Mouse (Mus musculus): Measurements from ENCODE around the gene Ccdc120. TPM values are rescaled to one million over a fixed set of nuclear protein-coding genes. Genes with fewer than 3 reads are reported as not detected.

Ccdc120 gene
- 72.2 and 73.0 TPM in 2 replicates for polyA plus RNA-seq (2014; fragmentation: Nextera tagmentation; extraction: Ambion mirVana)

DNA sequence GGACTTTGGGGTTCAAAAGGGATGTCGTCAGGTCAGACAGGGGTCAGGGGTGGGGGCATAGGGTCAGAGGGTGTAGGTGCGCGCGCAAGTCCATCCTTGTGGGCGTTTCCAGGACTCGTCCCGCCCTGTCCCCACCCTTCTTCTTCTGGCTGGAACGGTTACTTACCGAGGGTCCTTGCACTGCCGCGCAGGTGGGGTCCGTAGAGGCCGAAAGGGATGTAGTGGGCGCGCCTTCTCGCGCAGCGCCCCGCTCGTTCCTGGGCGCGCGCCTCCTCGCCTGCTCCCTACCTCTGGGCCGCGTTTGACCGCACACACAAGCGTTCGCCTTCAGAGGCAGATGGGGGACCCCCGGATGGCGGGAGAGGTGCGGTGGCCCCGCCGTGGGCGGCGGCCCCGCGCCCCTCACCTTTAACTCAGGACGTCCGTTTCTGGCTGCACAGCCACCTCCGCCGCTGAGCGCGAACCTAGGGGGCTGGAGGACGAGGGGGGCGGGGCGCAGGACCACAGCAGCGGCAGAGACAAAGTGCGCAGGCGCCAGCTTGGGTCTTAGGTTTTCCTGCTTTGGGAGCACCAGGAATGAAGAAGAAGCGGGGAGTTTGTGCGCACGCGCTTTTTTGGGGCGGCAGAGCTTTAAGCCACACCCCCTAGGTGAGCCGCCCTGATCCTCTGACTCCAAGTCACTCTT, at the start of gene Ccdc120:
Gene Ccdc120, minus strand, starts transcription at position 474 of the 685 bp plus-strand sequence.
- H3K4me2 ChIP-seq (ENCODE audit: low read length) = peak within 1 kb of the TSS; percentile 55
- no peaks in the 10 kb centered on the region for H3K9me3 ChIP-seq (ENCODE audit: control insufficient read depth, low read length)
- 0 out of 2 replicates have a peak, but pooled peaks cover 2% of the 10 kb centered on the region for H3K4me1 ChIP-seq (ENCODE audit: control insufficient read depth, insufficient read depth, low read length)
- ATAC-seq (ENCODE audit: low FRiP score, low TSS enrichment) (peak; percentile 83), DNase-seq (peak; percentile 94)
- peak within 1 kb of the TSS; percentile 60 for H3K9ac ChIP-seq (replicated peaks; ENCODE audit: low read length)
- 16% methylated on average over 54 of the region's 56 CpGs for WGBS
- no peaks in the 10 kb centered on the region for H3K36me3 ChIP-seq (ENCODE audit: control insufficient read depth, insufficient read depth, low read length)
- H3K4me3 ChIP-seq (replicated peaks; ENCODE audit: low read depth, low read length) = peak within 1 kb of the TSS; percentile 57
- H3K27me3 ChIP-seq (ENCODE audit: control insufficient read depth, insufficient read depth, low read length) = no peaks in the 10 kb centered on the region
- H3K27ac ChIP-seq (replicated peaks; ENCODE audit: low read depth, low read length) = peak within 1 kb of the TSS; percentile 55; the same call in 1 of the 2 replicates

DNA sequence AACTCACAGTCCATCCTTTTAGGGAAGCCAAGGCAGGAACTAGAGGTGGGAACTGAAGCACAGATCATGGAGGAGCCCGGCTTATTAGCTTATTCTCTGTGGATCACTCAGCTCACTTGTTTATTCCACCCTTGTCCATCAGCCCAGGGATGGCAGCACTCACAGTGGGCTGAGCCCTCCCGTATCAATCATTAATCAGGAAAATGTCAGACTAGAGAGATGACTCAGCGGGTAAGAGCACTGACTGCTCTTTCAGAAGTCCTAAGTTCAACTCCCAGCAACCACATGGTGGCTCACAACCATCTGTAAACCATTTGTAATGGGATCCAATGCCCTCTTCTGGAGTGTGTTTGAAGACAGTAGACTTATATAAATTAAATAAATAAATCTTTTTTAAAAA, 46.6 kb upstream of the Ccdc120 start:
- Histone ChIP-seq H3K9ac (replicated peaks; ENCODE audit: low read length) (no peak overlapping the region), H3K4me3 (replicated peaks; ENCODE audit: low read depth, low read length) (no peak overlapping the region), H3K4me2 (ENCODE audit: low read length) (no peak overlapping the region), H3K4me1 (ENCODE audit: control insufficient read depth, insufficient read depth, low read length) (no peaks in the 10 kb centered on the region), H3K9me3 (ENCODE audit: control insufficient read depth, low read length) (no peaks in the 10 kb centered on the region), H3K27ac (replicated peaks; ENCODE audit: low read depth, low read length) (no peak overlapping the region), H3K36me3 (ENCODE audit: control insufficient read depth, insufficient read depth, low read length) (peaks cover 36% of the 10 kb centered on the region), H3K27me3 (ENCODE audit: control insufficient read depth, insufficient read depth, low read length) (no peaks in the 10 kb centered on the region)
- ATAC-seq (ENCODE audit: low FRiP score, low TSS enrichment) (no peak), DNase-seq (no peak)
- WGBS = 83% methylated on average over 3 of the region's 3 CpGs

DNA sequence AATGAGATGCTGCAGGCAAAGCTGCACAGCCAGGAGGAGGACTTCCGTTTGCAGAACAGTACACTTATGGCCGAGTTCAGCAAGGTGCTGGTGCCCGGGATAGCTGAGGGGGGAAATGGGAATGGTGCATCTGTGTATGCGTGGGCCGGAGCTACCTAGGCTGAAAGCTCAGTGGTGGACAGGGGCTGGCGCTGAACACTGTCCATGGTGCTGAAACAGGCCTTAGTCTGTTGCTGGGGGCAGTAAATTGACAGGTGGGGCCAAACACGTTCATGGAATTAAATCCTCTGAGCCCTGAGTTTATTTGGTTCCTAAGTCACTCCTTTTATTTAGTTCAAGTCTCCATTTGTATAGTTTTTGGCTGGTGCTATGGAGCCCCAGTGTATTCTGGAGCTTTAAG, 44.3 kb upstream of the Ccdc120 start:
- H3K36me3 ChIP-seq (ENCODE audit: control insufficient read depth, insufficient read depth, low read length) = peaks cover 16% of the 10 kb centered on the region; the same call in 1 of the 2 replicates
- H3K9me3 ChIP-seq (ENCODE audit: control insufficient read depth, low read length) = no peaks in the 10 kb centered on the region
- DNase-seq (no peak), ATAC-seq (ENCODE audit: low FRiP score, low TSS enrichment) (no peak)
- no peak overlapping the region for H3K4me2 ChIP-seq (ENCODE audit: low read length)
- H3K4me1 ChIP-seq (ENCODE audit: control insufficient read depth, insufficient read depth, low read length) = peaks cover 7% of the 10 kb centered on the region; the same call in 1 of the 2 replicates
- no peak overlapping the region for H3K9ac ChIP-seq (replicated peaks; ENCODE audit: low read length)
- no peaks in the 10 kb centered on the region for H3K27me3 ChIP-seq (ENCODE audit: control insufficient read depth, insufficient read depth, low read length)
- no peak overlapping the region for H3K27ac ChIP-seq (replicated peaks; ENCODE audit: low read depth, low read length)
- 40% methylated on average over 7 of the region's 7 CpGs for WGBS
- H3K4me3 ChIP-seq (replicated peaks; ENCODE audit: low read depth, low read length) = no peak overlapping the region

DNA sequence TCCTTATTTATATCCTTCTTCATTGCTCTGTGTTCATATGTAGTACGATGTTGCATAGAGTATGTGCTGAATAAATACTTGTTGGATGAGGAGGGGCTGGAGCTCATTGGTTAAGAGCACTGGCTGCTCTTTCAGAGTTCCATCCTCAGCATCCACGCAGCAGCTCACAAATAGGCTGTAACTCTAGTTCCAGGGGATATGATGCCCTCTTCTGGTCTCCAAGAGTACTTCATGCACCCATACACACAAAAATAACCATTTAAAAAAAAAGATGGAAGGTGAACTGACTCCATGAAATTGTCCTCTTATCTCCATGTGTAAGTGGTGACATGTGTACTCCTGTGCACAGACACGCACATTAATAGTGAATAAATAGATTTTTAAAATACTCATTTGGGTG, 42.7 kb upstream of the Ccdc120 start:
- WGBS = 45% methylated on average over 3 of the region's 3 CpGs
- 0 out of 2 replicates have a peak, but pooled peaks cover 8% of the 10 kb centered on the region for H3K36me3 ChIP-seq (ENCODE audit: control insufficient read depth, insufficient read depth, low read length)
- H3K27ac ChIP-seq (replicated peaks; ENCODE audit: low read depth, low read length) = no peak overlapping the region
- H3K9ac ChIP-seq (replicated peaks; ENCODE audit: low read length) = no peak overlapping the region
- no peak overlapping the region for H3K4me3 ChIP-seq (replicated peaks; ENCODE audit: low read depth, low read length)
- H3K4me1 ChIP-seq (ENCODE audit: control insufficient read depth, insufficient read depth, low read length) = peaks cover 7% of the 10 kb centered on the region; the same call in 1 of the 2 replicates
- H3K9me3 ChIP-seq (ENCODE audit: control insufficient read depth, low read length) = no peaks in the 10 kb centered on the region
- H3K4me2 ChIP-seq (ENCODE audit: low read length) = no peak overlapping the region
- DNase-seq = peak; percentile 62
- ATAC-seq (ENCODE audit: low FRiP score, low TSS enrichment) = no peak
- no peaks in the 10 kb centered on the region for H3K27me3 ChIP-seq (ENCODE audit: control insufficient read depth, insufficient read depth, low read length)

DNA sequence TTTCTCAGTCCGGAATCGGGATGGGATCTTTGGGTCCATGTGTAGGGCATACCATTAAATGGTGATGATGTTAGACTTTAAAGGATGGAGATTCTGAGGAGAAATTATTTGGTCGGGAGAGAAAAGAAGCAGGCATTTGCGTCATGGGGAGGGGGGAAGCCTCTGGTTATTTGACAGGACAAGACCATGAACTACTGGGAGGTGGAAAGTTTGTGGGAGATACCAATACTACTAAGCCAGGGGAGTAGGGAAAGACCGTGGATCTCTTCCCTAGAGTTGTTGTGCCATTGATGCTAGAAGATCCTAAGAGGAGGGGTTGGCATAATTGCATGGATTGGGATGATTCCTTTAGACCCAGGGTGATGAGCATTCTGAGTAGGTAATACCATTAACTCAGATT, 39.6 kb upstream of the Ccdc120 start:
- DNase-seq (peak; percentile 20), ATAC-seq (ENCODE audit: low FRiP score, low TSS enrichment) (0 out of 2 replicates have a peak, but pooled peaks have one; percentile 29)
- WGBS = 29% methylated on average over 5 of the region's 5 CpGs
- H3K9me3 ChIP-seq (ENCODE audit: control insufficient read depth, low read length) = no peaks in the 10 kb centered on the region
- peak overlapping the region; percentile 56 for H3K9ac ChIP-seq (replicated peaks; ENCODE audit: low read length)
- H3K4me3 ChIP-seq (replicated peaks; ENCODE audit: low read depth, low read length) = peak overlapping the region; percentile 48
- H3K4me2 ChIP-seq (ENCODE audit: low read length) = peak overlapping the region; percentile 60
- H3K27me3 ChIP-seq (ENCODE audit: control insufficient read depth, insufficient read depth, low read length) = no peaks in the 10 kb centered on the region
- H3K4me1 ChIP-seq (ENCODE audit: control insufficient read depth, insufficient read depth, low read length) = peaks cover 7% of the 10 kb centered on the region; the same call in 1 of the 2 replicates
- H3K36me3 ChIP-seq (ENCODE audit: control insufficient read depth, insufficient read depth, low read length) = 0 out of 2 replicates have a peak, but pooled peaks cover 8% of the 10 kb centered on the region
- H3K27ac ChIP-seq (replicated peaks; ENCODE audit: low read depth, low read length) = no peak overlapping the region

DNA sequence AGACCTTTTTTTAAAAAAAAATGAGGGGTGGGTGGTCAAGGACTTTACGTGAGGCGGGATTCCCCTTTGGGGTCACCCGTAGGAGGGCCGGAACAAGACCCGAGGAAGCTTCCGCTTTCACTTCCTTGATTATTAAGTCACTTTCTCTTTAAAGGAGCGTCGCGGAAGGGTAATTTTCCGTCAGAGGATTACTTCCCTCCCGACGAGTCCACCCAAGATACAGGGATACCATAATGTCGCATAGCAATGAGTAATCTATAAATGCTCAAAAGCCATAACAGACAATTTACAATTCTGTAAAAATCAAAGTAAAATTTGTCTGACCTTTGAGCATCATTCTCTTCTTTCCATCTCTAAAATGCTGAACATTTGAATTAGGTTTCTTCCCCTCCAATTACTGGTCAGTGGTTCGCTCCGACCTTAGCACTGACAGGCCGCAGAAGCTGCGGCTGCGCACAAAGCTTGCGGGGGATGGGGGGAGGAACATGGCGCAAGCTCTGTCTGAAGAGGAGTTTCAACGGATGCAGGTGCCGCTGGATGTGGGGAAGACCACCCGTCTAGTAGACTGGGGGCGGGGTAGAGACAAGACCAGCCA, 38.9 kb upstream of the Ccdc120 start, which contains the start of gene Gripap1:
Gene Gripap1, plus strand, starts transcription at position 224 of the 595 bp plus-strand sequence.
- Histone ChIP-seq H3K9ac (replicated peaks; ENCODE audit: low read length) (peak within 1 kb of the TSS; percentile 56), H3K9me3 (ENCODE audit: control insufficient read depth, low read length) (no peaks in the 10 kb centered on the region), H3K4me2 (ENCODE audit: low read length) (peak within 1 kb of the TSS; percentile 60), H3K27ac (replicated peaks; ENCODE audit: low read depth, low read length) (peak within 1 kb of the TSS; percentile 63), H3K27me3 (ENCODE audit: control insufficient read depth, insufficient read depth, low read length) (no peaks in the 10 kb centered on the region), H3K36me3 (ENCODE audit: control insufficient read depth, insufficient read depth, low read length) (0 out of 2 replicates have a peak, but pooled peaks cover 5% of the 10 kb centered on the region), H3K4me1 (ENCODE audit: control insufficient read depth, insufficient read depth, low read length) (peaks cover 7% of the 10 kb centered on the region; the same call in 1 of the 2 replicates), H3K4me3 (replicated peaks; ENCODE audit: low read depth, low read length) (peak within 1 kb of the TSS; percentile 48)
- ATAC-seq (ENCODE audit: low FRiP score, low TSS enrichment) (peak; percentile 91), DNase-seq (peak; percentile 90)
- WGBS = 17% methylated on average over 24 of the region's 24 CpGs

DNA sequence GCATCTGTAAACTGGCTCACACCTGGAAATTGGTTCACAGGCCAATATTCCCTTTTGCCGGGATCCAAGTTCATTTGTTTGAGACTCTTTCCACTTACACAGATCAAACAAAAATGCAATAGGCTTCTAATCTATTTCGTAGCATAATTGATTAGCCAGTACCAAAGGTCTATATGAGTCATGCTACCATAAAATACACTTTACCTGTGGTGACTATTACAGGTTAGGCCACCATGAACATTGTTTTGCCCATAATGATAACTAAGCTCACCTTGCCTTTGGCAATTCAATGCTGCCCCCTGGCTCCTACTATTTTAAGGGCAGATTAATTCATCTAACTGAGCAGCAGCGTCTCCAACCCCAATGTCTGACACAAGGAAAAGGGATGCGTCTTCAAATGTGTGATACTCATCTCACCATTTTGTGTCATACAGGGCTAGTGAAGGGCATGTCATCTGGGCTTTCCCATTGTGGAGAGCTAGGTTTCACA, 31.9 kb upstream of the Ccdc120 start:
- Histone ChIP-seq H3K27me3 (ENCODE audit: control insufficient read depth, insufficient read depth, low read length) (no peaks in the 10 kb centered on the region), H3K9me3 (ENCODE audit: control insufficient read depth, low read length) (no peaks in the 10 kb centered on the region), H3K4me3 (replicated peaks; ENCODE audit: low read depth, low read length) (no peak overlapping the region), H3K9ac (replicated peaks; ENCODE audit: low read length) (no peak overlapping the region), H3K4me2 (ENCODE audit: low read length) (no peak overlapping the region), H3K36me3 (ENCODE audit: control insufficient read depth, insufficient read depth, low read length) (no peaks in the 10 kb centered on the region), H3K4me1 (ENCODE audit: control insufficient read depth, insufficient read depth, low read length) (no peaks in the 10 kb centered on the region), H3K27ac (replicated peaks; ENCODE audit: low read depth, low read length) (no peak overlapping the region)
- DNase-seq (no peak), ATAC-seq (ENCODE audit: low FRiP score, low TSS enrichment) (no peak)
- WGBS = 80% methylated on average over 4 of the region's 4 CpGs

DNA sequence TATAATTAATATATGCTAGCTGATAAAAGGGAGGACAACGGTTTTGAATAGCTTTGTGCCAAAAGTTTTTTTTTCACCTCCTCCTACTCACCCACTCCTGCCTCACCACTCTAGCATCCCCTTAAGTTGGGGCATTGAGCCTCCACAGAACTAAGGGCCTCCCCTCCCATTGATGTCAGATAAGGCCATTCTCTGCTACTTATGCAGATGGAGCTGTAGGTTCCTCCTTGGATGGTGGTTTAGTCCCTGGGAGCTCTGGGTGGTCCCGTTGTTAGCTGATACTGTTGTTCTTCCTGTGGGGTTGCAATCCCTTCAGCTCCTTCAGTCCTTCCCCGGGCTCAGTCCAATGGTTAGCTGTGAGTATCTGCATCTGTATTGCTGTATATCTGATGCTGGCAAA, 28.6 kb upstream of the Ccdc120 start:
- Histone ChIP-seq H3K9me3 (ENCODE audit: control insufficient read depth, low read length) (no peaks in the 10 kb centered on the region), H3K27me3 (ENCODE audit: control insufficient read depth, insufficient read depth, low read length) (no peaks in the 10 kb centered on the region), H3K27ac (replicated peaks; ENCODE audit: low read depth, low read length) (no peak overlapping the region), H3K4me2 (ENCODE audit: low read length) (no peak overlapping the region), H3K4me1 (ENCODE audit: control insufficient read depth, insufficient read depth, low read length) (no peaks in the 10 kb centered on the region), H3K9ac (replicated peaks; ENCODE audit: low read length) (no peak overlapping the region), H3K4me3 (replicated peaks; ENCODE audit: low read depth, low read length) (no peak overlapping the region), H3K36me3 (ENCODE audit: control insufficient read depth, insufficient read depth, low read length) (no peaks in the 10 kb centered on the region)
- 17% methylated on average over 3 of the region's 3 CpGs for WGBS
- no peak for DNase-seq
- no peak for ATAC-seq (ENCODE audit: low FRiP score, low TSS enrichment)

All from midbrain, embryonic 14.5 days (tissue).